Mouse (Mus musculus) inflammation-experienced regulatory T-cells, adult 16 weeks (primary cell): ENCODE data around the gene Rhbg. TPM values are rescaled to one million over a fixed set of nuclear protein-coding genes. Genes with fewer than 3 reads are reported as not detected.

Source experiments
- polyA plus RNA-seq: library from polyadenylated mRNA; unstranded; fragments of 100-300 nt; shearing (Covaris generic); gene quantifications from one replicate; pipeline ENCODE4 v1.2.1, GENCODE M21; 2017

The Rhbg gene
- not detected for polyA plus RNA-seq

GRCm38 (mm10) chr3:88254268-88254926 is at the start of gene Rhbg:
Rhbg (minus strand) TSS chr3:88254709.

GRCm38 (mm10) chr3:88296561-88297318 is 42.2 kb upstream of the Rhbg start, which contains the start of the genes Tsacc and Cct3:
Tsacc (minus strand) TSS chr3:88296999.
Cct3 (plus strand) TSS chr3:88297116.

DNA sequence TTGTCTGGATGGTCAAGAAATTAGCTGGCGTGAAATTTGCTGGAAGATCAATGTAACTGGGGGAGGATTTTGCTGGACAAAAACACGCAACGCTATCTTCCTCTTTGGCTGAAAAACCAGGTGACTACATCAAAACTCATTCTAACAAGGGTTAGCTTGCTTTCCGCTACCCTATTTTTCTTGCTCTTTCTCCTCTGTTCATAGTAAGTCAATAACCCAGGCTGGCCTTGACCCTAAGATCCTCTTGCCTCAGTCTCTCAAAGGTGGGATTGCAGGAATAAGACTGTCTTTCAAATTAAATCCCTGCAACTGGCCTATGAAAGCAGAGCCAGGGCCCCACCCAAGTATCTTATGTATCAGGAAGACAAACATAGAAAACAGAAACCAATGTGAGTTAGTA is 32.6 kb upstream of the Rhbg start, which contains the start of gene Gm38392:
TSS of gene Gm38392 (minus strand) at position 101 of the 400 bp plus-strand sequence.

Other genes starting within 250 kb of the Rhbg start
- not detected for gene Hapln2, start 227.1 kb downstream of the Rhbg start, polyA plus RNA-seq
- gene Gpatch4, start 211.6 kb downstream of the Rhbg start, polyA plus RNA-seq = 36.8 TPM
- 109 TPM for gene Naxe, start 196.2 kb downstream of the Rhbg start, polyA plus RNA-seq
- gene Ttc24, start 176.4 kb downstream of the Rhbg start, polyA plus RNA-seq = not detected
- 0.85 TPM for gene Iqgap3, start 172.7 kb downstream of the Rhbg start, polyA plus RNA-seq
- 25.6 TPM for gene Mef2d, start 112.3 kb downstream of the Rhbg start, polyA plus RNA-seq
- not detected for gene Gm38392, start 32.5 kb upstream of the Rhbg start, polyA plus RNA-seq
- 9.0 TPM for gene Tsacc, start 42.3 kb upstream of the Rhbg start, polyA plus RNA-seq
- 333 TPM for gene Cct3, start 42.4 kb upstream of the Rhbg start, polyA plus RNA-seq
- gene Glmp, start 70.3 kb upstream of the Rhbg start, polyA plus RNA-seq = 413 TPM
- 0.89 TPM for gene Tmem79, start 81.4 kb upstream of the Rhbg start, polyA plus RNA-seq
- gene Smg5, start 81.6 kb upstream of the Rhbg start, polyA plus RNA-seq = 49.2 TPM
- not detected for gene Paqr6, start 109.9 kb upstream of the Rhbg start, polyA plus RNA-seq
- not detected for gene Bglap3, start 118.0 kb upstream of the Rhbg start, polyA plus RNA-seq
- gene Bglap2, start 124.0 kb upstream of the Rhbg start, polyA plus RNA-seq = not detected
- gene Bglap, start 129.8 kb upstream of the Rhbg start, polyA plus RNA-seq = not detected
- 36.0 TPM for gene Pmf1, start 155.6 kb upstream of the Rhbg start, polyA plus RNA-seq
- gene Slc25a44, start 170.4 kb upstream of the Rhbg start, polyA plus RNA-seq = 23.1 TPM
- gene Sema4a, start 206.5 kb upstream of the Rhbg start, polyA plus RNA-seq = 44.9 TPM